Mouse (Mus musculus): Measurements from ENCODE around the gene Bicd1. TPM values are rescaled to one million over a fixed set of nuclear protein-coding genes. Genes with fewer than 3 reads are reported as not detected.
"Not testable (repeated sequence)": the region's sequence is repeated elsewhere in the genome, so short reads cannot be mapped to it uniquely, and the experiment has no call there.

Bicd1 gene
- total and polyA plus RNA-seq, 3 experiments: 1.6 to 2.5 TPM; not detected in 1

DNA sequence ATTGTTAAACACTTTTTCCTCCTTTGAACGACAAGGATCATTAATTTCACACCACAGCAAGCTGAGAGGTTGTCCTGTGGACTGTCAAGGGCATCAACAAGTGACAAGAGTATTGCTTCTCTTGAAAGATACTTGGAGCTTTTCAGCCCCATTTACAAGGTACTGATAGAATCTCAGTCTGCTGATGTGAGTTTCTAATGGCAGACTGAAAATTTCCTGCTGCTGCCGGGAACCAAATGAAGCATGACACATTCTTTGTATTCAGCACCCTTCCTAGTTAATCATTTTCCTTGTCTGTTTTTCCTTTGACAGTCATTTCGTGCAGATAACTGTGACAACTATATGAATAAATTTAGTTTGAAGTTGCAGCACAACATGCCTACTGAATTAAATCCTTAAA, 22.3 kb upstream of the Bicd1 start:
- DNase-seq (ENCODE audit: low read depth, low spot score): no peak
- TF ChIP-seq ZNF384 (IDR thresholded peaks at IDR 0.05; ENCODE audit: low read depth, low read length) (no peak), MXI1 (IDR thresholded peaks at IDR 0.05; ENCODE audit: low read depth, low read length) (no peak), MAX (IDR thresholded peaks at IDR 0.05; ENCODE audit: low read length) (no peak), SIN3A (IDR thresholded peaks at IDR 0.05; ENCODE audit: low read length) (no peak), POLR2AphosphoS2 (IDR thresholded peaks at IDR 0.05; ENCODE audit: low read length) (no peak), MYB (IDR thresholded peaks at IDR 0.05; ENCODE audit: low read depth, low read length) (no peak), RCOR1 (IDR thresholded peaks at IDR 0.05; ENCODE audit: low read depth, low read length) (no peak), ZC3H11A (IDR thresholded peaks at IDR 0.05; ENCODE audit: low read depth, low read length) (no peak), USF2 (IDR thresholded peaks at IDR 0.05; ENCODE audit: borderline replicate concordance in 1 of 2, insufficient read depth in 1 of 2, low read depth in 1 of 2, low read length in 2 of 2) (no peak), MAZ (IDR thresholded peaks at IDR 0.05; ENCODE audit: low read depth, low read length) (no peak), ELF1 (IDR thresholded peaks at IDR 0.05; ENCODE audit: low read depth, low read length) (no peak), TBP (IDR thresholded peaks at IDR 0.05; ENCODE audit: low read depth, low read length) (no peak), ETS1 (IDR thresholded peaks at IDR 0.05; ENCODE audit: low read depth, low read length) (no peak), BHLHE40 (IDR thresholded peaks at IDR 0.05; ENCODE audit: borderline replicate concordance, low read depth, low read length) (no peak), GABPA (IDR thresholded peaks at IDR 0.05; ENCODE audit: low read depth, low read length) (no peak), CTCF (IDR thresholded peaks at IDR 0.05 in 2 of 3, conservative IDR thresholded peaks at IDR 0.05 in 1 of 3; ENCODE audit: control insufficient read depth in 1 of 3, insufficient read depth in 1 of 3, low read depth in 2 of 3, low read length in 3 of 3, poor library complexity in 1 of 3, severe bottlenecking in 1 of 3) (no peak)
- no peaks in the 10 kb centered on the region for H3K9me3 ChIP-seq (replicated peaks; ENCODE audit: insufficient read depth, low read length)
- H3K27me3 ChIP-seq (ENCODE audit: control insufficient read depth in 1 of 2, insufficient read depth in 2 of 2, low read length in 2 of 2): no peaks in the 10 kb centered on the region; a peak in 1 of 4 replicates
- no peaks in the 10 kb centered on the region for H3K79me2 ChIP-seq (ENCODE audit: control insufficient read depth, insufficient read depth, low read length, poor library complexity)
- no peak overlapping the region for H3K27ac ChIP-seq (ENCODE audit: control insufficient read depth, low read depth, low read length)
- no peak overlapping the region for H3K4me3 ChIP-seq (ENCODE audit: control insufficient read depth in 1 of 2, insufficient read depth in 1 of 2, low read depth in 2 of 2, low read length in 2 of 2)
- no peaks in the 10 kb centered on the region for H3K4me1 ChIP-seq (ENCODE audit: control insufficient read depth in 1 of 2, insufficient read depth in 2 of 2, low read length in 2 of 2)
- no peaks in the 10 kb centered on the region for H3K36me3 ChIP-seq (ENCODE audit: control insufficient read depth in 1 of 2, insufficient read depth in 2 of 2, low read length in 2 of 2)
- no peak overlapping the region for H3K9ac ChIP-seq (ENCODE audit: control insufficient read depth, low read depth, low read length, poor library complexity, severe bottlenecking)

- H3K9ac ChIP-seq (ENCODE audit: control insufficient read depth, low read depth, low read length, poor library complexity, severe bottlenecking); H3K4me1 ChIP-seq (ENCODE audit: control insufficient read depth in 1 of 2, insufficient read depth in 2 of 2, low read length in 2 of 2); H3K27me3 ChIP-seq (ENCODE audit: control insufficient read depth in 1 of 2, insufficient read depth in 2 of 2, low read length in 2 of 2); H3K27ac ChIP-seq (ENCODE audit: control insufficient read depth, low read depth, low read length); H3K4me3 ChIP-seq (ENCODE audit: control insufficient read depth in 1 of 2, insufficient read depth in 1 of 2, low read depth in 2 of 2, low read length in 2 of 2); DNase-seq (ENCODE audit: low read depth, low spot score); H3K36me3 ChIP-seq (ENCODE audit: control insufficient read depth in 1 of 2, insufficient read depth in 2 of 2, low read length in 2 of 2); H3K9me3 ChIP-seq (replicated peaks; ENCODE audit: insufficient read depth, low read length); H3K79me2 ChIP-seq (ENCODE audit: control insufficient read depth, insufficient read depth, low read length, poor library complexity): not testable (repeated sequence)
- TF ChIP-seq CTCF (IDR thresholded peaks at IDR 0.05 in 2 of 3, conservative IDR thresholded peaks at IDR 0.05 in 1 of 3; ENCODE audit: control insufficient read depth in 1 of 3, insufficient read depth in 1 of 3, low read depth in 2 of 3, low read length in 3 of 3, poor library complexity in 1 of 3, severe bottlenecking in 1 of 3): peak in 1 of 3 experiments; percentile 5; a peak in 1 of 6 replicates
These were observed 19.1 kb upstream of the Bicd1 start for GRCm38 (mm10) chr6:149389626-149390025.
